Mouse (Mus musculus) neural tube, embryonic 14.5 days (tissue): ENCODE data around the gene Adrb1. TPM values are rescaled to one million over a fixed set of nuclear protein-coding genes. Genes with fewer than 3 reads are reported as not detected.

Source experiments
- ATAC-seq: fragments of 200-750 bp; cut with Nextera tagmentation; 2 replicates; pipeline ENCODE4 v1.8.0; 2017; ENCODE audit warnings: low read depth, mild to moderate bottlenecking, moderate TSS enrichment, moderate library complexity
- H3K27ac ChIP-seq: fragments of 300-500 bp; sonication (generic); 2 replicates; pipeline ENCODE4 v1.5.1; 2014; ENCODE audit warnings: low read depth, mild to moderate bottlenecking, control low read depth, low read length, moderate library complexity, mixed read lengths
- H3K27me3 ChIP-seq: fragments of 300-500 bp; sonication (generic); 2 replicates; pipeline ENCODE4 v1.6.1; 2014; ENCODE audit warnings: low read length; ENCODE audit not compliant: control insufficient read depth, insufficient read depth
- H3K36me3 ChIP-seq: fragments of 300-500 bp; sonication (generic); 2 replicates; pipeline ENCODE4 v1.6.1; 2014; ENCODE audit warnings: low read length, mixed read lengths; ENCODE audit not compliant: control insufficient read depth, insufficient read depth
- H3K4me1 ChIP-seq: fragments of 300-500 bp; sonication (generic); 2 replicates; pipeline ENCODE4 v1.6.1; 2014; ENCODE audit warnings: low read length; ENCODE audit not compliant: control insufficient read depth, insufficient read depth
- H3K4me2 ChIP-seq: fragments of 300-500 bp; sonication (generic); 2 replicates; pipeline ENCODE4 v1.6.1; 2014; ENCODE audit warnings: mild to moderate bottlenecking, low read depth, low read length, control low read depth
- H3K4me3 ChIP-seq: fragments of 300-500 bp; sonication (generic); 2 replicates; pipeline ENCODE4 v1.5.1; 2014; ENCODE audit warnings: low read depth, low read length, control low read depth, mixed read lengths
- H3K9ac ChIP-seq: fragments of 300-500 bp; sonication (generic); replicated peaks from 2 replicates; pipeline ENCODE4 v1.6.1; 2014; ENCODE audit warnings: low read depth, mild to moderate bottlenecking, control low read depth, low read length, mixed read lengths
- H3K9me3 ChIP-seq: fragments of 300-500 bp; sonication (generic); 2 replicates; pipeline ENCODE4 v1.6.1; 2016; ENCODE audit warnings: low read length; ENCODE audit not compliant: control insufficient read depth
- WGBS: fragments of 180-500 bp; shearing (Covaris S2); extraction: QIAGEN DNeasy Blood & Tissue Kit; methylation state at CpG from one replicate; pipeline ENCODE4 v1.1.7; 2014; 5-methylcytosine and 5-hydroxymethylcytosine counted together
- polyA plus RNA-seq: library from polyadenylated mRNA; unstranded; fragments of >200 nt; fragmentation: Nextera tagmentation; extraction: Ambion mirVana; gene quantifications from 2 replicates; pipeline ENCODE4 v1.2.1, GENCODE M21; 2014

Adrb1 gene
- polyA plus RNA-seq, 1 experiment from 2014 or later, result 1.8 TPM

DNA sequence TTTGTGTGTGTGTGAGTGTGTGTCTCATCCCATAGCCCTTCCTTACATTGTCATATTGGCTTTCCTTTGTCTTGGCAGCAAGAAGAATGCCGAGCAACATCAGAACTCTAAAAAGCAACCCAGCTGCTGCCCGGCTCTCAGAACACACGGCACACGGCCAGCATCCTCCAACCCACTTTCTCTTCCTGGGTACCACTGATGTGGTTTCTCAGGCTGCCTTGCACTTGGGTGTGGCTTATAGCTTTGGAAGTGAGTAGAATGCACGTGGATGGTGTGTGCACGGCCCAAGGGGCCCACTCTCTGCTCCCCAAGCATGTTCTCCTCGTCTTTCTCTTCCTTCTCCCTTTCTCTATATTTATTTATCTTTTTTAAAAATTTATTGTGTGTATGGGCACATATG is 36.5 kb upstream of the Adrb1 start:
- H3K36me3 ChIP-seq, result no peaks in the 10 kb centered on the region
- H3K27ac ChIP-seq, result no peak overlapping the region
- 74% methylated on average over 7 of the region's 7 CpGs for WGBS

DNA sequence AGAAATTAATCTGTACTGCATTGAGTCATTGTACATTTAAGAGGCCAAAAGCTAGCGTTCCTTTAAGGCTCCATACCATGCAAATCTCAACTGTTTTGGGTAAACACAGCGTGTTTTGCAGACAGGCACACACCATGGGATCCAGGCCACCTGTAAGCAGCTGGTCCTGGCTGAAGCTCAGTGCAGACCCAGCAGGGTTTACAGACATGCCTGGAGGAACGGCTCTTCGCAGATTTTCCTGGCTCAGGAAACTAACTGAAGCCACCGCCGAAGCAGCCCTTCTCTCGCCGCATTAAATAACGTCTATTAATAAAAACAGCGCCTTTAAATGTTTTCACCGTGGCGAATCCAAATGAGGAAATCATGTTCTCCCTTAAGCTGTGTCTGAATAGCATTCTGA is 35.8 kb upstream of the Adrb1 start:
- Histone ChIP-seq H3K4me2 (no peak overlapping the region), H3K27me3 (no peaks in the 10 kb centered on the region), H3K9ac (no peak overlapping the region), H3K36me3 (no peaks in the 10 kb centered on the region), H3K27ac (no peak overlapping the region), H3K9me3 (no peaks in the 10 kb centered on the region), H3K4me1 (no peaks in the 10 kb centered on the region), H3K4me3 (no peak overlapping the region)
- 63% methylated on average over 12 of the region's 12 CpGs for WGBS
- ATAC-seq, result no peak

More for the DNA sequence above, 36.5 kb upstream of the Adrb1 start:
- H3K4me3 ChIP-seq, result no peak overlapping the region
- no peak overlapping the region for H3K9ac ChIP-seq
- no peaks in the 10 kb centered on the region for H3K27me3 ChIP-seq
- no peak for ATAC-seq
- H3K4me2 ChIP-seq, result no peak overlapping the region
- H3K9me3 ChIP-seq, result no peaks in the 10 kb centered on the region
- H3K4me1 ChIP-seq, result no peaks in the 10 kb centered on the region

DNA sequence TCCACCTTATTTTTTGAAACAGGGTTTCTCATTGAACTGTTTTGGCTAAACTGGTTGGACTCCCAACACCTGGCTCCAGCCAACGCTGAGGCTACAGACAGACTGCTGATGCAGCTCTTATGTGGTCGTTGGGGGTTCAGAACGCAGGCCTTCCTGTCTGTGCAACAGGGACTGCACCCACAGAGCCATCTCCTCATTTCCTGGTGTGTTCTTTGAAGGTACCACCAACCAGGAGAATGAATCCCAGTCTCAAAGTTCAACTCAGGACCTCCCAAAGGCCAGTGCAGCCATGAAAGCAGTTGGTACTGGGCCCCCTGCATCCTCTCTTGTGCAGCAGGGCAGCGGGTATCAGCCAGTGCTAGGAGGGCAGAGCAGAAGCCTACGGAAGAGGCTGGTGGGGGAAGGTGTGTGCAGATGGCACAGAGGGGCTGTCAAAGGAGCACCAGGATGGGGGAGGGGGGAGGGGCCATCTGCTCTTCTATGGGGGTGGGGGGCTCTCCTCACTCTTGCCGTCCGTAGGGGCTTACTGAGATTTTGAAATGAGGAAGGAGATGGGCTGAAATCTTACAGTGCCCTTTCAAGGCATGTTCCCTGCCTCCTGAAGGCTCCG is 34.9 kb upstream of the Adrb1 start:
- WGBS, result 75% methylated on average over 8 of the region's 8 CpGs
- Histone ChIP-seq H3K9ac (no peak overlapping the region), H3K4me2 (no peak overlapping the region), H3K36me3 (no peaks in the 10 kb centered on the region), H3K4me3 (no peak overlapping the region), H3K27me3 (no peaks in the 10 kb centered on the region), H3K4me1 (no peaks in the 10 kb centered on the region), H3K27ac (no peak overlapping the region), H3K9me3 (no peaks in the 10 kb centered on the region)
- ATAC-seq, result no peak

DNA sequence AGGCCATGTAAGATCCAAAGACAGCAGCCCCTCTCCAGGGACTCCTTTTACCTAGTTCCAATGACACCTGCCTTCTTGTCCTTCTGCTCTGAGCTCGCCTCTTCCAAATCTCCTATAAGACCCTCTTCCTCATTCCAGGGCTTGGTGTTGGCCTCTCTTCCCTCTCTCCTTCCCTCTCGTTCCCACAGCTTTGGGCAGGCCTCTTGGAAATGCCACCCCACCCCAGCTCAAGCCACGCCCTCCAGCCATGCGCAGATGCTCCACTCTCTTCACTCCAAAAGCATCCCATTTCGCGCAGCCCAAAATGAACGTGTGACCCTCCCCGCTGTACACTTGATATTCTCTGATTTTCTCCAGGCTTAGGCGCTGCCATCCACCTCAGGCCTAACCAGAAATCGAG is 34.3 kb upstream of the Adrb1 start:
- no peak overlapping the region for H3K9ac ChIP-seq
- no peaks in the 10 kb centered on the region for H3K4me1 ChIP-seq
- WGBS, result 87% methylated on average over 10 of the region's 10 CpGs
- ATAC-seq, result no peak
- no peaks in the 10 kb centered on the region for H3K9me3 ChIP-seq
- no peaks in the 10 kb centered on the region for H3K27me3 ChIP-seq
- no peak overlapping the region for H3K27ac ChIP-seq
- no peak overlapping the region for H3K4me3 ChIP-seq
- H3K36me3 ChIP-seq, result no peaks in the 10 kb centered on the region
- no peak overlapping the region for H3K4me2 ChIP-seq

GRCm38 (mm10) chr19:56688661-56689335 is 33.2 kb upstream of the Adrb1 start:
- 87% methylated on average over 12 of the region's 12 CpGs for WGBS
- Histone ChIP-seq H3K4me1 (no peaks in the 10 kb centered on the region), H3K4me3 (no peak overlapping the region), H3K36me3 (no peaks in the 10 kb centered on the region), H3K9ac (no peak overlapping the region), H3K9me3 (no peaks in the 10 kb centered on the region), H3K4me2 (no peak overlapping the region), H3K27ac (no peak overlapping the region), H3K27me3 (no peaks in the 10 kb centered on the region)
- no peak for ATAC-seq

DNA sequence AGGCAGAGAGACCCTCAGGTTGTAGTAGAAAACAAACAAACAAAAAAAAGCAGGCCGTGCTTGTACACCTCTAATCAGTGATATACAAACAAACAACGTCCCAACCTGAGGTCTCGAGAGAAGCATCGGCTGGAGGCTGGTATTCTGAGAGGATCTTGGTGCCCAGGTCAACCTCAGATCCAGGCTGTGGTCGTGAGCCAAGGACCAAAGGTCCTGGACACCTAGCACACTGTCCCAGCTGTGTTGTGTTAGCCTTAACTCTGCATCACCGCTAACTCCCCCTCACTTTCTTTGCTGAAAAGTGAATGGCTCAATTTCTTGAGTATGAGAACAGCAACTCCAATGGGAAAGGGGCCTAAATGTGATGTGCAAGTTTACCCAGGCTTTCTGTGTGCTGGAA is 32.5 kb upstream of the Adrb1 start:
- Histone ChIP-seq H3K4me2 (no peak overlapping the region), H3K4me3 (no peak overlapping the region), H3K36me3 (no peaks in the 10 kb centered on the region), H3K9ac (no peak overlapping the region), H3K9me3 (no peaks in the 10 kb centered on the region), H3K27me3 (no peaks in the 10 kb centered on the region), H3K27ac (no peak overlapping the region), H3K4me1 (no peaks in the 10 kb centered on the region)
- no peak for ATAC-seq
- WGBS, result 90% methylated on average over 6 of the region's 6 CpGs

- WGBS, result 94% methylated on average over 3 of the region's 3 CpGs
- no peak overlapping the region for H3K9ac ChIP-seq
- H3K4me2 ChIP-seq, result no peak overlapping the region
- no peaks in the 10 kb centered on the region for H3K4me1 ChIP-seq
- no peak overlapping the region for H3K4me3 ChIP-seq
- no peaks in the 10 kb centered on the region for H3K27me3 ChIP-seq
- H3K27ac ChIP-seq, result no peak overlapping the region
- H3K9me3 ChIP-seq, result no peaks in the 10 kb centered on the region
- no peaks in the 10 kb centered on the region for H3K36me3 ChIP-seq
- ATAC-seq, result no peak
Observed at GRCm38 (mm10) chr19:56691103-56691502, 30.9 kb upstream of the Adrb1 start.

DNA sequence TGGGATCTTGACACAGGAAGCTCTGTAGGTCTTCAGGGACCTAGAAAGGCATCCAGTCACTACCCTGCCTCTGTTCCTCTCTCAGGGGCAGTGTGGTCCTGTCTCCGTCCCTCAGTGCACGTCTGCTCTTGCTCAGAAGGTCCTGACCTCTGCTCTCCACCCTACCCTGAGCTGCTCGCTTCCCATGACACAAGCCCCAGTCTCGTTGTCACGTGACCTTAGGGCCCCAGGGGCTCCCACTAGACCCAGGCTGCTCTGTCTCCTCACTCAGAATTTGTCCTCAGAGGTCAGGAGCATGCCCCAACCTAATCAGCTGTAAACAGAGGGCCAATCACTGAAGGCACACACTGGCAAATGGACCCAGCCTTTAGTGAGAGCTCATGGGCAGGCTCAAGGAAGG is 29.5 kb upstream of the Adrb1 start:
- Histone ChIP-seq H3K4me3 (no peak overlapping the region), H3K27ac (no peak overlapping the region), H3K4me1 (no peaks in the 10 kb centered on the region), H3K9me3 (no peaks in the 10 kb centered on the region), H3K9ac (no peak overlapping the region), H3K36me3 (no peaks in the 10 kb centered on the region), H3K27me3 (no peaks in the 10 kb centered on the region), H3K4me2 (no peak overlapping the region)
- WGBS, result 25% methylated on average over 5 of the region's 5 CpGs
- ATAC-seq, result no peak

DNA sequence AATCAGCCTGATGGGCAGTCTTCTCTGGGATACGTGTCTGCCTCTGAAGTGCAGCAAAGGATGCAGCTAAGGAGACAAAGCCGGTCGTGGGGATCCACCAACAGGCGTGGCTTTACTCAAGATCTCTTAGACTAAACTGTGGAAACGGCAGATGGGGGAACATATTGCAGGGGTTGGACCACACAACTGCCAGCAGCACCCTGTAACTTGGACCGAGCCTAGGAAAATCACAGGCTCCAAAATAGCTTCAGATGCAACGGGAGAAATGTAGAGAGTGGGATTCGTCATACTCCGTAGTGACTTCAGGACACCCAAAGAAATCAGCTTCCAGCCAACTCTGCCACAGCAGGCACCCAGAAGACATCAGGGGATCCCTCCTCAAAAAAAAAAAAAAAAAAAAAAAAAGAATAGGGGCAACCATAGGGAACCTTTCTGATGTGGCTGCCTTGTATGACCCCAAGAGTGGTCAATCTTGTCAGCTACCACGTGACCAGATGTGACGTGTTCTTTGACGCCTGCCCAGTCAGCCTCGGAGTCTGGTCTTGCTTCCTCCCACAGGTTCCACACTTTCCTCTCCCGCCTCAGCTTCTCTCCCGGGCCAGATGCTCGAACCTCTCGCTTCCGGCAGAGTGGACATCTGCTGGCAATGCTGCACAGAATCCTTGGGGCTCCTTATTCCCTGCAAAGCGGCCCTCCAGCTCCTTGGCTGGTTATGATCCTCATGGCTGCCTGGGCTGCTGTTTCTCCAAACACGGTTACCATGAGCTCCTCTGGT is 24.4 kb upstream of the Adrb1 start:
- Histone ChIP-seq H3K36me3 (no peaks in the 10 kb centered on the region), H3K27me3 (no peaks in the 10 kb centered on the region), H3K27ac (no peak overlapping the region), H3K4me3 (no peak overlapping the region), H3K4me2 (no peak overlapping the region), H3K4me1 (no peaks in the 10 kb centered on the region), H3K9ac (no peak overlapping the region), H3K9me3 (no peaks in the 10 kb centered on the region)
- no peak for ATAC-seq
- 94% methylated on average over 20 of the region's 20 CpGs for WGBS
